Mouse (Mus musculus): ENCODE data around the gene Mapk8. TPM values are rescaled to one million over a fixed set of nuclear protein-coding genes. Genes with fewer than 3 reads are reported as not detected.

The Mapk8 gene
- polyA plus RNA-seq (2014; fragmentation: Illumina TruSeq; extraction: RNeasy Lipid Tissue Mini Kit (QIAGEN cat#74804); ENCODE audit: insufficient read depth, low read depth, low replicate concordance), result 7.2 TPM

GRCm38 (mm10) chr14:33447027-33447569, at the start of gene Mapk8:
Gene Mapk8 (minus strand): TSS chr14:33447158.

GRCm38 (mm10) chr14:33471331-33471730, 24.4 kb upstream of the Mapk8 start, which contains the start of gene Frmpd2:
Gene Frmpd2 (plus strand): TSS chr14:33471696.

Other genes starting within 250 kb of the Mapk8 start
- 11.7 TPM for gene Arhgap22, start 233.1 kb downstream of the Mapk8 start, polyA plus RNA-seq (2014; fragmentation: Illumina TruSeq; extraction: RNeasy Lipid Tissue Mini Kit (QIAGEN cat#74804); ENCODE audit: insufficient read depth, low read depth, low replicate concordance)
- gene Frmpd2, start 24.5 kb upstream of the Mapk8 start, polyA plus RNA-seq (2014; fragmentation: Illumina TruSeq; extraction: RNeasy Lipid Tissue Mini Kit (QIAGEN cat#74804); ENCODE audit: insufficient read depth, low read depth, low replicate concordance), result 2.0 TPM
- gene Ptpn20, start 142.0 kb upstream of the Mapk8 start, polyA plus RNA-seq (2014; fragmentation: Illumina TruSeq; extraction: RNeasy Lipid Tissue Mini Kit (QIAGEN cat#74804); ENCODE audit: insufficient read depth, low read depth, low replicate concordance), result 0.11 TPM